Mouse (Mus musculus): ENCODE measurements around the gene Vac14. TPM values are rescaled to one million over a fixed set of nuclear protein-coding genes. Genes with fewer than 3 reads are reported as not detected.
"Not testable (repeated sequence)": the region's sequence is repeated elsewhere in the genome, so short reads cannot be mapped to it uniquely, and the experiment has no call there.

The Vac14 gene
- polyA plus RNA-seq, 1 experiment from 2014 or later, result 28.1 TPM

DNA sequence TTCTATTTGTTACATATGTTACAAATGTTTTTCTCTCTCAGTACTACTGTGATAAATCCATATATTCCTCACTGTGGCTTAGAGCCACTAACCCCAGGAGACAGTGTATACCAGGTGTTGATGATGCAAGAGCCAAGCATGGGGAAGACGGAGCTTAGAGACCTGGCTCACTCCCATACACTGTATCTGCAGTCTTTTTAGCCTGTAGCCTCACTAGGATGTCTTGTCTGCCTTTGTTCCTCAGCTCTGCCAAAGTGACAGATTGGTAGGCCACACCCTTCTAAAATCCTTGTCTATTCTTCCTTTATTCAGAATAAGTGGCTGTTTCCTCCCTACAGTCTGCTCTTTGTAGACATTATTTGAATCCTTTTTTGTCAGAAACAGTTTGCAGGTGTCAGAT is 37.4 kb downstream of the Vac14 start:
- H3K9me3 ChIP-seq (ENCODE audit: control insufficient read depth, low read length), result no peaks in the 10 kb centered on the region

GRCm38 (mm10) chr8:110657661-110658060 is 39.3 kb downstream of the Vac14 start:
- no peak overlapping the region for H3K27ac ChIP-seq (ENCODE audit: low read length)
- H3K4me1 ChIP-seq (replicated peaks; ENCODE audit: control insufficient read depth, insufficient read depth, low read length), result peaks cover under 1% of the 10 kb centered on the region
- no peak overlapping the region for H3K4me3 ChIP-seq (replicated peaks; ENCODE audit: low read length)
- no peak for ATAC-seq
- no peak overlapping the region for H3K9ac ChIP-seq (replicated peaks; ENCODE audit: low read depth, low read length)
- H3K27me3 ChIP-seq (replicated peaks; ENCODE audit: control insufficient read depth, insufficient read depth, low read length), result no peaks in the 10 kb centered on the region
- WGBS, result 90% methylated on average over 2 of the region's 2 CpGs
- no peaks in the 10 kb centered on the region for H3K9me3 ChIP-seq (ENCODE audit: control insufficient read depth, low read length)
- H3K4me2 ChIP-seq (ENCODE audit: low read length), result no peak overlapping the region
- H3K36me3 ChIP-seq (ENCODE audit: control insufficient read depth, insufficient read depth), result peaks cover 6% of the 10 kb centered on the region; the same call in 1 of the 2 replicates

More for the DNA sequence above, 37.4 kb downstream of the Vac14 start:
- Histone ChIP-seq H3K4me3 (replicated peaks; ENCODE audit: low read length) (no peak overlapping the region), H3K4me1 (replicated peaks; ENCODE audit: control insufficient read depth, insufficient read depth, low read length) (no peaks in the 10 kb centered on the region), H3K4me2 (ENCODE audit: low read length) (no peak overlapping the region), H3K27ac (ENCODE audit: low read length) (peak overlapping the region; percentile 51), H3K36me3 (ENCODE audit: control insufficient read depth, insufficient read depth) (peaks cover 6% of the 10 kb centered on the region; the same call in 1 of the 2 replicates), H3K27me3 (replicated peaks; ENCODE audit: control insufficient read depth, insufficient read depth, low read length) (no peaks in the 10 kb centered on the region), H3K9ac (replicated peaks; ENCODE audit: low read depth, low read length) (no peak overlapping the region)
- 73% methylated on average over 1 of the region's 1 CpGs for WGBS
- peak; percentile 65; the same call in 1 of the 2 replicates for ATAC-seq

GRCm38 (mm10) chr8:110660121-110660520 is 41.7 kb downstream of the Vac14 start:
- no peaks in the 10 kb centered on the region for H3K27me3 ChIP-seq (replicated peaks; ENCODE audit: control insufficient read depth, insufficient read depth, low read length)
- peaks cover 26% of the 10 kb centered on the region for H3K4me1 ChIP-seq (replicated peaks; ENCODE audit: control insufficient read depth, insufficient read depth, low read length)
- peaks cover 6% of the 10 kb centered on the region; the same call in 1 of the 2 replicates for H3K36me3 ChIP-seq (ENCODE audit: control insufficient read depth, insufficient read depth)
- no peak overlapping the region for H3K9ac ChIP-seq (replicated peaks; ENCODE audit: low read depth, low read length)
- no peaks in the 10 kb centered on the region for H3K9me3 ChIP-seq (ENCODE audit: control insufficient read depth, low read length)
- ATAC-seq, result no peak
- H3K4me2 ChIP-seq (ENCODE audit: low read length), result no peak overlapping the region
- H3K27ac ChIP-seq (ENCODE audit: low read length), result no peak overlapping the region
- H3K4me3 ChIP-seq (replicated peaks; ENCODE audit: low read length), result no peak overlapping the region

GRCm38 (mm10) chr8:110662545-110662944 is 44.2 kb downstream of the Vac14 start:
- Histone ChIP-seq H3K9ac (replicated peaks; ENCODE audit: low read depth, low read length) (no peak overlapping the region), H3K9me3 (ENCODE audit: control insufficient read depth, low read length) (no peaks in the 10 kb centered on the region), H3K36me3 (ENCODE audit: control insufficient read depth, insufficient read depth) (peaks cover 2% of the 10 kb centered on the region; the same call in 1 of the 2 replicates), H3K4me2 (ENCODE audit: low read length) (no peak overlapping the region), H3K4me1 (replicated peaks; ENCODE audit: control insufficient read depth, insufficient read depth, low read length) (peaks cover 26% of the 10 kb centered on the region), H3K27me3 (replicated peaks; ENCODE audit: control insufficient read depth, insufficient read depth, low read length) (no peaks in the 10 kb centered on the region), H3K27ac (ENCODE audit: low read length) (no peak overlapping the region), H3K4me3 (replicated peaks; ENCODE audit: low read length) (no peak overlapping the region)
- 82% methylated on average over 5 of the region's 5 CpGs for WGBS
- no peak for ATAC-seq

DNA sequence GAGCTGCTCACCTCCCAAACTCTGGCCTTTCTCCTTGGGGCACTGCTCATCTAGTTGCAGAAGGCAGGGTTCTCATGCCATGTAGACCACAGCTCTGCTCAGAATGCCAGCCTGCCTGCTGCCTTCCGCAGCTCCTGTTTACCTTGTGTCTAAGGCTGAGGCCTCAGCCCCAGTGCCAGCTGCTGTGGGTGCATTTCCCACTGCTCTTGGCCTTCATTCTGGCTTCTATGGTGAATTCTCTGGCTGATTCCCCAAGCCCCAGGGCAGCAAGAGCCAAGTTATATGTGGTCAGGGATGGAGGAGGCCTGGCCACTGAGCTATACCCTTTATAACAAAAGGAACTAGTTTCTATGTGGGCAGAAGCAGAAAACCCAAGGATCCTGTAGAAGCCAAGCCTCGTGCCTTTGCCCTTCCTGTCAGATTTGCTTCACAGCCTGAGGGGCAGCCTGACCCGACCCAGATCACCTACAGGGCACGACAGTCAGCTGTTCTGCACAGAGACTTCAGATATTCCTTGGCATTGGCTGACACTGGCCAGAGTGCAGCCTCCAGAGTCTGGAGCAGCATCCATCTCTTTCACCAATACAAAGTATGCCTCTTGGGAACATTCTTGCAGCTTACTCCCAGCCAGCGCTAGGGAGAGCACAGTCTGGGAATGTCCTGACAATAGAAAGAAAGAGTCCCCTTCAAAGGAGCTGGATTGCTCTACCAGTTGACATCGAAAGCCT is 44.8 kb downstream of the Vac14 start:
- no peak overlapping the region for H3K4me3 ChIP-seq (replicated peaks; ENCODE audit: low read length)
- ATAC-seq, result no peak
- H3K36me3 ChIP-seq (ENCODE audit: control insufficient read depth, insufficient read depth), result no peaks in the 10 kb centered on the region; the same call in 1 of the 2 replicates
- H3K9ac ChIP-seq (replicated peaks; ENCODE audit: low read depth, low read length), result no peak overlapping the region; the same call in 1 of the 2 replicates
- WGBS, result 62% methylated on average over 6 of the region's 6 CpGs
- H3K4me1 ChIP-seq (replicated peaks; ENCODE audit: control insufficient read depth, insufficient read depth, low read length), result peaks cover 26% of the 10 kb centered on the region
- H3K27me3 ChIP-seq (replicated peaks; ENCODE audit: control insufficient read depth, insufficient read depth, low read length), result no peaks in the 10 kb centered on the region
- H3K4me2 ChIP-seq (ENCODE audit: low read length), result no peak overlapping the region
- peak overlapping the region; percentile 82 for H3K27ac ChIP-seq (ENCODE audit: low read length)
- no peaks in the 10 kb centered on the region for H3K9me3 ChIP-seq (ENCODE audit: control insufficient read depth, low read length)

DNA sequence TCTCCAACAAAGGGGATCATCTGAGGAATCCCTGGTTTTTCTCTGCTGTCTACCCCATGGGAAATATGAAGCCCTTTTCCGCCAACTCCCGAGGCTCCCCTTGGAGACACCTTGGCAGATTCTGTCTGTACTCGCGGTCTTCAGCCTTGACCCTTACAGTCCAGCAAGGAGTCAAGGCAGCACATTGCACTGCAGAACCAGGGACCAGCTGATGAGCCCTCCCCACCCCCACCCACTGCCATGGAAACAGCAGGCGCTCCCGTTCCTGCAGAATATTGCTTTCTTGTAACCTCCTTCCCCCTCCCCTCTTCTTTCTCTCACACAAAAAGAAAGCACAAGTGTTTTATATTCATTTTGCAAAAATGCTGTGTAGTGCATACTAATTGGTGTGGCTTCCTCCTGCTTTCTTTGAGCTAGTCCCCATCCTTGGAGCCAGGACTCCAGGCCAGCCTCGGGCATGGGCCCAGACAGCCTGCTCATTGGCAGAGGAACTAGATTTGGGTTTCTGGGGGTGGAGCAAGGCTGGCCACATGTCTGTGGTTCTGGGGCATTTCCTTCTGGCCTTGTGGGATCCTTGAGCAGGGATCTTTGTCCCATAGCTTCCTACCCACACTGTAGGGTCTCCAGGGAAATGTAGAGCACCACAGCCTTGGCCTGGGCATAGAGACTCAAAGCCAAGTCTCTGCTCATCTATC is 46.0 kb downstream of the Vac14 start:
- Histone ChIP-seq H3K4me3 (replicated peaks; ENCODE audit: low read length) (no peak overlapping the region), H3K27me3 (replicated peaks; ENCODE audit: control insufficient read depth, insufficient read depth, low read length) (no peaks in the 10 kb centered on the region), H3K27ac (ENCODE audit: low read length) (peak overlapping the region; percentile 82), H3K4me1 (replicated peaks; ENCODE audit: control insufficient read depth, insufficient read depth, low read length) (peaks cover 26% of the 10 kb centered on the region), H3K9ac (replicated peaks; ENCODE audit: low read depth, low read length) (no peak overlapping the region), H3K4me2 (ENCODE audit: low read length) (peak overlapping the region; percentile 1; the same call in 1 of the 2 replicates), H3K9me3 (ENCODE audit: control insufficient read depth, low read length) (no peaks in the 10 kb centered on the region), H3K36me3 (ENCODE audit: control insufficient read depth, insufficient read depth) (no peaks in the 10 kb centered on the region)
- peak; percentile 94 for ATAC-seq
- 40% methylated on average over 7 of the region's 7 CpGs for WGBS

- Histone ChIP-seq H3K27ac (ENCODE audit: low read length) (peak overlapping the region; percentile 82), H3K9ac (replicated peaks; ENCODE audit: low read depth, low read length) (no peak overlapping the region), H3K9me3 (ENCODE audit: control insufficient read depth, low read length) (no peaks in the 10 kb centered on the region), H3K36me3 (ENCODE audit: control insufficient read depth, insufficient read depth) (no peaks in the 10 kb centered on the region), H3K4me3 (replicated peaks; ENCODE audit: low read length) (no peak overlapping the region), H3K27me3 (replicated peaks; ENCODE audit: control insufficient read depth, insufficient read depth, low read length) (no peaks in the 10 kb centered on the region), H3K4me2 (ENCODE audit: low read length) (no peak overlapping the region), H3K4me1 (replicated peaks; ENCODE audit: control insufficient read depth, insufficient read depth, low read length) (peaks cover 26% of the 10 kb centered on the region)
- ATAC-seq, result peak; percentile 9
- WGBS, result 38% methylated on average over 3 of the region's 3 CpGs
Observed at GRCm38 (mm10) chr8:110665000-110665399, 46.6 kb downstream of the Vac14 start.

GRCm38 (mm10) chr8:110667590-110668177 is 49.3 kb downstream of the Vac14 start:
- not testable (repeated sequence) for H3K36me3 ChIP-seq (ENCODE audit: control insufficient read depth, insufficient read depth); H3K4me3 ChIP-seq (replicated peaks; ENCODE audit: low read length)
- 84% methylated on average over 8 of the region's 8 CpGs for WGBS

DNA sequence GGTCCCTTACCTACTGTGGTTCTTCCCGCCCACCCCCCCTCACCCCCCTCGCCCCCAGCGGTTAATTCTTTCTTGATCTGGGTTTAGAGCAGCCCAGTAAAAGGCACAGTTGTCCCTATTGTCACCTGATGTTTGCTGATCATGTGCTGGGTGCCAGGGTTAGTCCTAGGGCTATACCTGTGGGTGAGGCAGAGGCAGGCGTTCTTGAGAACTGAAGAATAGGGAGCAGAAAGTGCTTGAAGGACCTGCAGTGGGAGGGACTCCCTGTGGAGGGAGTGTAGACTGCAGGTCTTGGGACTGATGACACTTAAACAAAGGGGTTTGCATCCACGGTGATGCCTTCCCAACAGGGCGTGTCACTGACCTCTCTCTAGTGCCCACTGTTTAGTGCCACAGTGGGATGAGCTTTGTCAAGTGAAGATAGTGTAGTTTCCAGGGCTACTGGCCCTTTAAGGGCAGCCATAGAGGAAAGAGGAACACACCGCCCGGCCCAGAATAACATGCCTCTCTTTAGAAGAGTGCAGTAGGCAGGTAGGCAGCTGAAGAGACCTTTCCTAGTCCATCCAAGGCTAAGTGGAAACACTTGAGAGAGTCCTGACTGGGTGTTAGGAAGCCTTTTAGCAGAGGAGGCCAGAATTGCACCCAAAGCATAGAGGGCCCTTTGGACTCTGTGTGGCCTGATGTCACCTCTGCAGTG is 51.7 kb downstream of the Vac14 start:
- WGBS, result 68% methylated on average over 8 of the region's 8 CpGs
- peaks cover 3% of the 10 kb centered on the region for H3K4me1 ChIP-seq (replicated peaks; ENCODE audit: control insufficient read depth, insufficient read depth, low read length)
- H3K9me3 ChIP-seq (ENCODE audit: control insufficient read depth, low read length), result no peaks in the 10 kb centered on the region
- H3K9ac ChIP-seq (replicated peaks; ENCODE audit: low read depth, low read length), result no peak overlapping the region
- no peak for ATAC-seq
- no peak overlapping the region for H3K4me2 ChIP-seq (ENCODE audit: low read length)
- H3K27ac ChIP-seq (ENCODE audit: low read length), result no peak overlapping the region
- H3K27me3 ChIP-seq (replicated peaks; ENCODE audit: control insufficient read depth, insufficient read depth, low read length), result no peaks in the 10 kb centered on the region
- H3K36me3 ChIP-seq (ENCODE audit: control insufficient read depth, insufficient read depth), result no peaks in the 10 kb centered on the region
- no peak overlapping the region for H3K4me3 ChIP-seq (replicated peaks; ENCODE audit: low read length)

More at GRCm38 (mm10) chr8:110667590-110668177, 49.3 kb downstream of the Vac14 start:
- H3K27ac ChIP-seq (ENCODE audit: low read length); ATAC-seq; H3K9me3 ChIP-seq (ENCODE audit: control insufficient read depth, low read length); H3K4me2 ChIP-seq (ENCODE audit: low read length); H3K9ac ChIP-seq (replicated peaks; ENCODE audit: low read depth, low read length); H3K27me3 ChIP-seq (replicated peaks; ENCODE audit: control insufficient read depth, insufficient read depth, low read length): not testable (repeated sequence)
- peaks cover 27% of the 10 kb centered on the region for H3K4me1 ChIP-seq (replicated peaks; ENCODE audit: control insufficient read depth, insufficient read depth, low read length)
